Mouse (Mus musculus) forebrain, postnatal 0 days (tissue): ENCODE data around the gene Pak1ip1. TPM values are rescaled to one million over a fixed set of nuclear protein-coding genes. Genes with fewer than 3 reads are reported as not detected.
A peak's percentile ranks its signal among the peaks of the same experiment; 100 is the strongest.
"Not testable (repeated sequence)": the region's sequence is repeated elsewhere in the genome, so short reads cannot be mapped to it uniquely, and the experiment has no call there.

Experiments used
- ATAC-seq: fragments of 200-750 bp; cut with Nextera tagmentation; 2 replicates; pipeline ENCODE4 v1.8.0; 2017; ENCODE audit warnings: mild to moderate bottlenecking, moderate library complexity
- DNase-seq: peaks from one replicate; pipeline ENCODE4 v3.0.0-alpha.2; 2015
- H3K27ac ChIP-seq: fragments of 300-500 bp; sonication (generic); 2 replicates; pipeline ENCODE4 v1.5.1; 2014; ENCODE audit warnings: low read depth, mild to moderate bottlenecking, antibody characterized with exemption, low read length, moderate library complexity, mixed read lengths
- H3K27me3 ChIP-seq: fragments of 300-500 bp; sonication (generic); 2 replicates; pipeline ENCODE4 v1.6.1; 2014; ENCODE audit warnings: mild to moderate bottlenecking, low read length, mixed read lengths; ENCODE audit not compliant: insufficient read depth
- H3K36me3 ChIP-seq: fragments of 300-500 bp; sonication (generic); 2 replicates; pipeline ENCODE4 v1.6.1; 2014; ENCODE audit warnings: mild to moderate bottlenecking, moderate library complexity; ENCODE audit not compliant: insufficient read depth
- H3K4me1 ChIP-seq: fragments of 300-500 bp; sonication (generic); 2 replicates; pipeline ENCODE4 v1.6.1; 2014; ENCODE audit warnings: antibody characterized with exemption; ENCODE audit not compliant: insufficient read depth
- H3K4me2 ChIP-seq: fragments of 300-500 bp; sonication (generic); 2 replicates; pipeline ENCODE4 v1.6.1; 2014; ENCODE audit warnings: low read depth, mild to moderate bottlenecking, moderate library complexity
- H3K4me3 ChIP-seq: fragments of 300-500 bp; sonication (generic); 2 replicates; pipeline ENCODE4 v1.5.1; 2014; ENCODE audit warnings: low read depth, low read length, mixed read lengths
- H3K9ac ChIP-seq: fragments of 300-500 bp; sonication (generic); 2 replicates; pipeline ENCODE4 v1.6.1; 2014; ENCODE audit warnings: mild to moderate bottlenecking
- H3K9me3 ChIP-seq: fragments of 300-500 bp; sonication (generic); 2 replicates; pipeline ENCODE4 v1.6.1; 2016; ENCODE audit warnings: low read length
- CTCF ChIP-seq: sonication (generic); IDR thresholded peaks from 2 replicates; pipeline ENCODE4 v1.5.1; 2016; ENCODE audit warnings: antibody characterized with exemption, control low read depth, low read depth
- WGBS: fragments of 180-500 bp; shearing (Covaris S2); extraction: QIAGEN DNeasy Blood & Tissue Kit; methylation state at CpG from one replicate; pipeline ENCODE4 v1.1.7; 2014; 5-methylcytosine and 5-hydroxymethylcytosine counted together
- polyA plus RNA-seq: library from polyadenylated mRNA; unstranded; fragments of >200 nt; fragmentation: Nextera tagmentation; extraction: Ambion mirVana; gene quantifications from 2 replicates; pipeline ENCODE4 v1.2.1, GENCODE M21; 2015
- total RNA-seq: library from RNA; depleted of rRNA; stranded (reverse); fragments of >200 nt; gene quantifications from 2 replicates; pipeline ENCODE4 v1.2.3, GENCODE M21; 2014

Pak1ip1 gene
- total and polyA plus RNA-seq, 2 experiments from 2014 or later = 42.9 to 52.5 TPM

GRCm38 (mm10) chr13:40971261-40971660 is 29.6 kb upstream of the Pak1ip1 start:
- H3K9me3 ChIP-seq = no peaks in the 10 kb centered on the region
- H3K36me3 ChIP-seq = no peaks in the 10 kb centered on the region
- H3K4me3 ChIP-seq = no peak overlapping the region
- no peak for TF ChIP-seq CTCF
- no peaks in the 10 kb centered on the region for H3K27me3 ChIP-seq
- ATAC-seq = no peak
- no peak overlapping the region for H3K27ac ChIP-seq
- WGBS = 90% methylated on average over 5 of the region's 5 CpGs
- no peak overlapping the region for H3K9ac ChIP-seq
- H3K4me2 ChIP-seq = no peak overlapping the region
- H3K4me1 ChIP-seq = no peaks in the 10 kb centered on the region
- DNase-seq = no peak

- Histone ChIP-seq H3K4me1 (no peaks in the 10 kb centered on the region), H3K4me2 (no peak overlapping the region), H3K36me3 (no peaks in the 10 kb centered on the region), H3K27me3 (no peaks in the 10 kb centered on the region), H3K9me3 (no peaks in the 10 kb centered on the region), H3K4me3 (no peak overlapping the region), H3K9ac (no peak overlapping the region), H3K27ac (no peak overlapping the region)
- no peak for ATAC-seq
- no peak for TF ChIP-seq CTCF
- WGBS = 73% methylated on average over 2 of the region's 2 CpGs
- no peak for DNase-seq
Observed at GRCm38 (mm10) chr13:40971831-40972230, 29.0 kb upstream of the Pak1ip1 start.

DNA sequence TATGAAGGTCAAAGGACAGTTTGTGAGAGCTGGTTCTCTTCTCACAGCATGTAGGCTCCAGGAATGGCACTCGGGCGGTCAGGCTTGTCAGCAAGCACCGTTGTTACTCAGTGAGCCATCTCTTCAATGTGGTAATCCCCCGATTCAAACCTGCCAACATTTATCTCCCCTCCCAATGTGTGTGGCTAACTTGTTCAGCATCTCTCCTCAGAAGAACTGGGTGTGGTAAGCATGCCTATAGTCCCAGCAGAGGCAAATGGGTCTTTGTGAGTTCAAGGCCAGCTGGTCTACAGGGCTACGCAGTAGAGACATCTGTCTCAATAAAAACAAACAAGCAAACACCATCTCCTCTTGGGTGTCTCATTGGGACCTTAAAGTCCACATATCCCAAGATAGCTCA is 27.8 kb upstream of the Pak1ip1 start:
- no peaks in the 10 kb centered on the region for H3K4me1 ChIP-seq
- no peak for TF ChIP-seq CTCF
- no peak overlapping the region for H3K4me3 ChIP-seq
- H3K9ac ChIP-seq = no peak overlapping the region
- DNase-seq (no peak), ATAC-seq (no peak)
- no peak overlapping the region for H3K27ac ChIP-seq
- H3K36me3 ChIP-seq = no peaks in the 10 kb centered on the region
- no peak overlapping the region for H3K4me2 ChIP-seq
- 90% methylated on average over 5 of the region's 5 CpGs for WGBS
- no peaks in the 10 kb centered on the region for H3K9me3 ChIP-seq
- no peaks in the 10 kb centered on the region for H3K27me3 ChIP-seq

- no peaks in the 10 kb centered on the region for H3K36me3 ChIP-seq
- H3K4me2 ChIP-seq = no peak overlapping the region
- WGBS = 11% methylated on average over 7 of the region's 7 CpGs
- no peaks in the 10 kb centered on the region for H3K27me3 ChIP-seq
- DNase-seq (no peak), ATAC-seq (no peak)
- no peak overlapping the region for H3K27ac ChIP-seq
- no peak overlapping the region for H3K4me3 ChIP-seq
- TF ChIP-seq CTCF = peak; percentile 58
- H3K4me1 ChIP-seq = no peaks in the 10 kb centered on the region
- H3K9me3 ChIP-seq = no peaks in the 10 kb centered on the region
- H3K9ac ChIP-seq = no peak overlapping the region
Observed at GRCm38 (mm10) chr13:40977609-40978008, 23.2 kb upstream of the Pak1ip1 start.

GRCm38 (mm10) chr13:40978652-40979051 is 22.2 kb upstream of the Pak1ip1 start:
- H3K9ac ChIP-seq = no peak overlapping the region
- TF ChIP-seq CTCF = no peak
- H3K4me2 ChIP-seq = no peak overlapping the region
- no peak overlapping the region for H3K4me3 ChIP-seq
- no peak for DNase-seq
- H3K9me3 ChIP-seq = no peaks in the 10 kb centered on the region
- H3K36me3 ChIP-seq = no peaks in the 10 kb centered on the region
- no peak for ATAC-seq
- no peak overlapping the region for H3K27ac ChIP-seq
- H3K27me3 ChIP-seq = no peaks in the 10 kb centered on the region
- WGBS = 80% methylated on average over 4 of the region's 4 CpGs
- H3K4me1 ChIP-seq = no peaks in the 10 kb centered on the region

GRCm38 (mm10) chr13:40979321-40979720 is 21.5 kb upstream of the Pak1ip1 start:
- no peak for DNase-seq
- 62% methylated on average over 2 of the region's 2 CpGs for WGBS
- no peak overlapping the region for H3K27ac ChIP-seq
- no peaks in the 10 kb centered on the region for H3K4me1 ChIP-seq
- no peak for ATAC-seq
- H3K36me3 ChIP-seq = no peaks in the 10 kb centered on the region
- peak; percentile 11; the same call in 1 of the 2 replicates for TF ChIP-seq CTCF
- no peak overlapping the region for H3K9ac ChIP-seq
- no peaks in the 10 kb centered on the region for H3K9me3 ChIP-seq
- no peaks in the 10 kb centered on the region for H3K27me3 ChIP-seq
- no peak overlapping the region for H3K4me2 ChIP-seq
- H3K4me3 ChIP-seq = no peak overlapping the region

DNA sequence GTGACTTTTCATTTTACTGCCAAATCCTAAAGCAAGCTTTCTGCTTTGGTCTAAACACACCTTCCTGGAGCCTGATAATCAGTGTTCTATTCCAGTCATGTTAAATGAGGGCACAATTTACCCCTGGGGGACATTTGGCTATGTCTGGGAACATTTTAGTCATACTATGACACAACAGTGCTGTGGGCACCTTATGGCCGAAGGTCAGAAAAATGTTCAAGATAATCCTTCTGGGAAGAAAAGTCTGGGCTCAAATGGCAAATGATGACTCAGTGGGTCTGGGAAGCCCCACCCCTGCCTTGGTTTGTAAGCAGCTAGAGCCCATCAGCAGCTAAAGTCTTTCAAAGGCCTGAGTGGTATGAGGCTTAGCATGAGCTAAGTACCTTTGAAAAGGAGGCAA is 18.1 kb upstream of the Pak1ip1 start:
- Histone ChIP-seq H3K36me3 (no peaks in the 10 kb centered on the region), H3K27ac (no peak overlapping the region)

DNA sequence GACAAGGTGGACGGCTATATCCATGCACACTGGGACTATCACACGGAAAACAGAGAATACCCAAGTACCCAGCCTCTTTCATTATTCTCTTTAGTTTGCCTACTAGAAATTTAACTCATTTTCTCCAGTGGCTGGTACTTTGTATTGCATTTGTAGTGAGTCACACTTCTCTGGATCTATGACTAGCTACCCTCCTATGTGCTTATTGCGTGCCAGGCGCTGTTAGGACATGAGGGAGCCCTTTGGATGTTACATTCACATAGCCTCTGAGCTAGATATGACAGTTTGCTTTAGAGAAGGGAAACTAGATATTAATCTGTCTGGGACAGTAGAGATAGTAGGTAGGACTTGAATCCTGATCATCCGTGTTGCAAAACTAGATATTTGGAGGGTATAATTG is 14.7 kb upstream of the Pak1ip1 start:
- ATAC-seq (no peak), DNase-seq (no peak)
- no peak overlapping the region for H3K4me2 ChIP-seq
- H3K27ac ChIP-seq = no peak overlapping the region
- no peaks in the 10 kb centered on the region for H3K9me3 ChIP-seq
- no peak overlapping the region for H3K9ac ChIP-seq
- no peaks in the 10 kb centered on the region for H3K27me3 ChIP-seq
- TF ChIP-seq CTCF = no peak
- H3K4me1 ChIP-seq = no peaks in the 10 kb centered on the region
- no peaks in the 10 kb centered on the region for H3K36me3 ChIP-seq
- 94% methylated on average over 5 of the region's 5 CpGs for WGBS
- H3K4me3 ChIP-seq = no peak overlapping the region

More for the DNA sequence above, 18.1 kb upstream of the Pak1ip1 start:
- Histone ChIP-seq H3K9ac (no peak overlapping the region), H3K9me3 (no peaks in the 10 kb centered on the region), H3K4me3 (no peak overlapping the region), H3K4me1 (no peaks in the 10 kb centered on the region), H3K27me3 (no peaks in the 10 kb centered on the region), H3K4me2 (no peak overlapping the region)
- no peak for TF ChIP-seq CTCF
- DNase-seq (no peak), ATAC-seq (no peak)
- 81% methylated on average over 1 of the region's 1 CpGs for WGBS

DNA sequence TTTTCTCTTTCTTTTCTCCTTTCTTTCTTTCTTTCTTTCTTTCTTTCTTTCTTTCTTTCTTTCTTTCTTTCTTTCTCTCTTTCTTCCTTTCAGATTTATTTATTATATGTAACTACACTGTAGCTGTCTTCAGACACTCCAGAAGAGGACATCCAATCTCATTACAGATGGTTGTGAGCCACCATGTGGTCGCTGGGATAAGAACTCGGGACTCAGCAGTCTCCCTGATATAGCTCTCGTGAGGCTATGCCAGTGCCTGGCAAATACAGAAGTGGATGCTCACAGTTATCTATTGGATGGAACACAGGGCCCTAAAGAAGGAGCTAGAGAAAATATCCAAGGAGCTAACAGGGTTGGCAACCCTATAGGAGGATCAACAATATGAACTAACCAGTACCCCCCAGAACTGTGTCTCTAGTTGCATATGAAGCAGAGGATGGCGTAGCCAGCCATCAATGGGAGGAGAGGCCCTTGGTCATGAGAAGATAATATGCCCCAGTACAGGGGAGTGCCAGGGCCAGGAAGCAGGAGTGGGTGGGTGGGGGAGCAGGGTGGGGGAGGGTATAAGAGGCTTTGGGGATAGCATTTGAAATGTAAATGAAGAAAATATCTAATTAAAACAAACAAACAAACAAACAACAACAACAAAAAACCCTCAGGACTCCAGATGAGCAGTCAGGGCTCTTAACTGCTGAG is 13.1 kb upstream of the Pak1ip1 start:
- H3K9ac ChIP-seq, H3K4me3 ChIP-seq, H3K36me3 ChIP-seq, H3K27ac ChIP-seq, H3K4me1 ChIP-seq, DNase-seq, ATAC-seq, H3K4me2 ChIP-seq, H3K9me3 ChIP-seq, H3K27me3 ChIP-seq: not testable (repeated sequence)
- 79% methylated on average over 4 of the region's 4 CpGs for WGBS
